Mouse (Mus musculus): ENCODE data around the gene Zfp937. TPM values are rescaled to one million over a fixed set of nuclear protein-coding genes. Genes with fewer than 3 reads are reported as not detected.

The Zfp937 gene
- under 1 TPM; 0.04 to 0.68 TPM for polyA plus RNA-seq (2012; fragmentation: generic; extraction: Trizol)

DNA sequence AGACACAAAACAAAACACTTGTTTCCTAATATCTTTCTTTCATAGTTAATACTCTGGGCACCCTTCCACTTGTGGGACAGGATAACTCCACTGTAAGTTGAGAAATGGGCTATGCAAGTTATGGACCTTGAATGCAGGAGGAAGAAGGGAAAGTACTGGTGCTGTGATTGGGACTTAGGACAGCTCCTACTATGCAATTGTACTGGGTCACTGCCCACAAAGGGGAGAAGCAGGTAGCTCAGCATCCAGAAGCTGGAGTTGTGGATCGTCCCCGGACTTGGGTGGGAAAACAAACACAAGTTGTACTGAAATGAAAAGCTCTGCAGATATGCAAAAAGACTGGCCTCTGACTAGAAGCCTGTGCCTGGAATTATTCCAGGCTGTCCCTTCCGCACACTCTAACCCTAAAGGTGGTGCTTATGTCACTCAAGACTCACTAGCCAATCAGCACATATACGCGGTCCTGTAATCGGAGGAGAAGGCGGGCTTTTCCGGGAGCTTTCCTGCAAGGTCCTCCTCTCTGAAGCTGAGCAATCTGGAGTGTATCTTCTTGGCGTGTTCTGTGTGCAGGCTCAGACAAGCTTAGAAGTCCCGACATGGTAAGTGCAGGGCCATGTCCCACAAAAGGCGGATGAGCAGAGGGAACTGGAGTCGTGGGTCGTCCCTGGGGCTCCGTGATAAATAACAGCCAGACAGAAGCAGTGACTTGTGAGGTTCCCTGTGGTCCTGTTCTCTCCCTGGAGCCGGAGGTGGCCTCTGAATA lies at the start of gene Zfp937:
TSS of gene Zfp937 (plus strand) at position 474 of the 763 bp plus-strand sequence.

DNA sequence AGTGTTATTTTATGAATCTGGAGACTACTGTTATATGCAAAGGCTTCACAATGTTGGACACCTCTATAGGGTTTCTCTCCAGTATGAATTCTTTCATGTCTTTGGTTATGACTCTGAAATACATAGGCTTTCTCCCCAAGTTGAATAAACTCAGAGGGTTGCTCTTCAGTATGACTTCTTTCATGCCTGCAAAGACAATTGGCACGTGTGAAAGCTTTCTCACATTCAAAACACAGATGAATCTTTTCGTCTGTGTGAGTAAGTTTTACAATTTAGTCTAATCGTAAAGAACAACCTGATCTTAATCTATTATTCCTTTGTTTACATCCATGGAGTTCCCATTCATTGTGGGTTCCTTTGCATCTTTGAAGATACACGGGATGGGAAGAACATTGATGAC lies 38.3 kb upstream of the Zfp937 start, which contains the start of gene Gm10770:
TSS of gene Gm10770 (minus strand) at position 101 of the 400 bp plus-strand sequence.

DNA sequence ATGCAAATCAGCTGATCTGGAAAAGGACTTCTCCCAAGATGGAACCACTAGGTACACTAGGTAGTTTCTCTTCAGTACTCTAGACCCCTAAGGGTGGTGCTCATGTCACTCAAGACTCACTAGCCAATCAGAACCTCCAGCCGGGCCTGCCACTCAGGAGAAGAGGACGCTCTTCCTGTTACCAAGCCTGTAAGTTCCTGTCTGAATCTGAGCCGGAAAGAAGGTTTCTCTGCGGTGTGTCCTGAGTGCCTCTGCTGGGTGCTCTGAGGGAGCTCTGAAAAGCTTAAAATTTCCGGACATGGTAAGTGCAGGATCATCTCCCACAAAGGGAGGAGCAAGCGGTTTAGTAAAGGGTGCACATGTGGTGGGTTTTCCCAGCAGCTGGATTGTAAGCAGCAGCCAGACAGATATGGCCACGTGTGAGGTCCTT lies 36.3 kb upstream of the Zfp937 start, which contains the start of gene Gm14139:
TSS of gene Gm14139 (plus strand) at position 186 of the 430 bp plus-strand sequence.

DNA sequence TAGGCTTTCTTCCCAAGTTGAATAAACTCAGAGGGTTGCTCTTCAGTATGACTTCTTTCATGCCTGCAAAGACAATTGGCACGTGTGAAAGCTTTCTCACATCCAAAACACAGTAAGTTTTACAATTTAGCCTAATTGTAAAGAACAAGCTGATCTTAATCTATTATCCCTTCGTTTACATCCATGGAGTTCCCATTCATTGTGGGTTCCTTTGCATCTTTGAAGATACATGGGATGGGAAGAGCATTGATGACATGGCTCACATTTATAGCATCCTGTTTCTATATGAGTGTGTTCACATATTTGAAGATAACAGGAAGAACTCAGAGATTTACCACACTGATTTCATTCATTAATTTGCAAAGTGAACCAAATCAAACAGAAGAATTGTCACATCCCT lies 37.6 kb downstream of the Zfp937 start, which contains the start of gene Gm21994:
TSS of gene Gm21994 (minus strand) at position 101 of the 400 bp plus-strand sequence.

DNA sequence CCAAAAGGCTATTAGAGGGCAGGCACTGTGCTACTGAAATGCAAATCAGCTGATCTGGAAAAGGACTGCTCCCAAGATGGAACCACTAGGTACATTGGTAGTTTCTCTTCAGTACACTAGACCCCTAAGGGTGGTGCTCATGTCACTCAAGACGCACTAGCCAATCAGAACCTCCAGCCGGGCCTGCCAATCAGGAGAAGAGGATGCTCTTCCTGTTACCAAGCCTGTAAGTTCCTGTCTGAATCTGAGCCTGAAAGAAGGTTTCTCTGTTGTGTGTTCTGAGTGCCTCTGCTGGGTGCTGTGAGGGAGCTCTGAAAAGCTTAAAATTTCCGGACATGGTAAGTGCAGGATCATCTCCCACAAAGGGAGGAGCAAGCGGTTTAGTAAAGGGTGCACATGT lies 39.4 kb downstream of the Zfp937 start, which contains the start of gene Gm14124:
TSS of gene Gm14124 (plus strand) at position 227 of the 400 bp plus-strand sequence.

Other genes with a start within 250 kb of the Zfp937 start
- 1 to 10 TPM in 1 of 2 experiments, under 1 TPM in 1; 0.08 to 1.1 TPM for gene Zfp120, start 81.4 kb upstream of the Zfp937 start, polyA plus RNA-seq (2012; fragmentation: generic; extraction: Trizol)
- not detected for gene Gm10770, start 38.4 kb upstream of the Zfp937 start, polyA plus RNA-seq (2012; fragmentation: generic; extraction: Trizol)
- gene Gm14139, start 36.3 kb upstream of the Zfp937 start, polyA plus RNA-seq (2012; fragmentation: generic; extraction: Trizol): under 1 TPM in 1 of 2 experiments, not detected in 1; 0.27 TPM
- gene Gm21994, start 37.5 kb downstream of the Zfp937 start, polyA plus RNA-seq (2012; fragmentation: generic; extraction: Trizol): 1 to 10 TPM in 1 of 2 experiments, under 1 TPM in 1; 0.05 to 1.1 TPM
- under 1 TPM in 1 of 2 experiments, not detected in 1; 0.05 TPM for gene Gm14124, start 39.4 kb downstream of the Zfp937 start, polyA plus RNA-seq (2012; fragmentation: generic; extraction: Trizol)
- gene Gm10130, start 105.6 kb downstream of the Zfp937 start, polyA plus RNA-seq (2012; fragmentation: generic; extraction: Trizol): not detected
- 1 to 10 TPM in 1 of 2 experiments, under 1 TPM in 1; 0.20 to 1.7 TPM for gene 3300002I08Rik, start 144.7 kb downstream of the Zfp937 start, polyA plus RNA-seq (2012; fragmentation: generic; extraction: Trizol)
- gene Zfp442, start 233.4 kb downstream of the Zfp937 start, polyA plus RNA-seq (2012; fragmentation: generic; extraction: Trizol): under 1 TPM; 0.01 to 0.21 TPM

Measured in C3H10T1/2 (cell line).